Mouse (Mus musculus) kidney, postnatal 25 days (tissue): ENCODE data around the gene Ppm1e.

Experiments used
- DNase-seq, 2 experiments: peaks; one replicate each; pipeline ENCODE4 v3.0.0; 2021; ENCODE audit warnings: mixed read lengths in 2 of 2

Gene Ppm1e

GRCm38 (mm10) chr11:87247494-87247866, 111.3 kb downstream of the Ppm1e start:
- DNase-seq: no peak

GRCm38 (mm10) chr11:87246724-87247493, 111.9 kb downstream of the Ppm1e start:
- no peak for DNase-seq

GRCm38 (mm10) chr11:87246107-87246651, 112.6 kb downstream of the Ppm1e start:
- DNase-seq: no peak

- DNase-seq: no peak
Measured at GRCm38 (mm10) chr11:87245171-87245840, 113.5 kb downstream of the Ppm1e start.

GRCm38 (mm10) chr11:87241256-87241655, 117.6 kb downstream of the Ppm1e start:
- no peak for DNase-seq

- DNase-seq: no peak
Measured at GRCm38 (mm10) chr11:87240833-87241215, 118.0 kb downstream of the Ppm1e start.

- DNase-seq: peak; percentile 23 to 58
Measured at GRCm38 (mm10) chr11:87240141-87240832, 118.5 kb downstream of the Ppm1e start.

GRCm38 (mm10) chr11:87238891-87239530, 119.8 kb downstream of the Ppm1e start:
- DNase-seq: no peak

GRCm38 (mm10) chr11:87235486-87235872, 123.3 kb downstream of the Ppm1e start:
- DNase-seq: no peak

GRCm38 (mm10) chr11:87234743-87235485, 123.9 kb downstream of the Ppm1e start:
- DNase-seq: no peak

- no peak for DNase-seq
Measured at GRCm38 (mm10) chr11:87233377-87233776, 125.4 kb downstream of the Ppm1e start.

- no peak for DNase-seq
Measured at GRCm38 (mm10) chr11:87227056-87227455, 131.8 kb downstream of the Ppm1e start.

- peak; percentile 44 to 48 for DNase-seq
Measured at GRCm38 (mm10) chr11:87222686-87223085, 136.1 kb downstream of the Ppm1e start.

GRCm38 (mm10) chr11:87212313-87212712, 146.5 kb downstream of the Ppm1e start:
- no peak for DNase-seq
